Mouse (Mus musculus) limb, embryonic 10.5 days (tissue): ENCODE results near the gene Cox10. TPM values are rescaled to one million over a fixed set of nuclear protein-coding genes. Genes with fewer than 3 reads are reported as not detected.

Source experiments
- polyA plus RNA-seq: library from polyadenylated mRNA; unstranded; fragments of >200 nt; fragmentation: Nextera tagmentation; extraction: Ambion mirVana; gene quantifications from 2 replicates; pipeline ENCODE4 v1.2.1, GENCODE M21; 2016

The Cox10 gene
- polyA plus RNA-seq, 1 experiment from 2014 or later: 30.8 TPM

Other genes starting within 250 kb of the Cox10 start
- gene Hs3st3b1, start 157.2 kb downstream of the Cox10 start, polyA plus RNA-seq: 17.8 and 22.1 TPM in 2 replicates